Mouse (Mus musculus): ENCODE measurements around the gene Nbeal2. TPM values are rescaled to one million over a fixed set of nuclear protein-coding genes. Genes with fewer than 3 reads are reported as not detected.

Nbeal2 gene
- total RNA-seq (2012; rRNA removed) (8.4 and 13.6 TPM in 2 replicates), total RNA-seq (2014; rRNA removed) (2.6 and 3.2 TPM in 2 replicates), polyA plus RNA-seq (2012; ENCODE audit: insufficient read length, low read depth) (17.7 and 19.7 TPM in 2 replicates)

DNA sequence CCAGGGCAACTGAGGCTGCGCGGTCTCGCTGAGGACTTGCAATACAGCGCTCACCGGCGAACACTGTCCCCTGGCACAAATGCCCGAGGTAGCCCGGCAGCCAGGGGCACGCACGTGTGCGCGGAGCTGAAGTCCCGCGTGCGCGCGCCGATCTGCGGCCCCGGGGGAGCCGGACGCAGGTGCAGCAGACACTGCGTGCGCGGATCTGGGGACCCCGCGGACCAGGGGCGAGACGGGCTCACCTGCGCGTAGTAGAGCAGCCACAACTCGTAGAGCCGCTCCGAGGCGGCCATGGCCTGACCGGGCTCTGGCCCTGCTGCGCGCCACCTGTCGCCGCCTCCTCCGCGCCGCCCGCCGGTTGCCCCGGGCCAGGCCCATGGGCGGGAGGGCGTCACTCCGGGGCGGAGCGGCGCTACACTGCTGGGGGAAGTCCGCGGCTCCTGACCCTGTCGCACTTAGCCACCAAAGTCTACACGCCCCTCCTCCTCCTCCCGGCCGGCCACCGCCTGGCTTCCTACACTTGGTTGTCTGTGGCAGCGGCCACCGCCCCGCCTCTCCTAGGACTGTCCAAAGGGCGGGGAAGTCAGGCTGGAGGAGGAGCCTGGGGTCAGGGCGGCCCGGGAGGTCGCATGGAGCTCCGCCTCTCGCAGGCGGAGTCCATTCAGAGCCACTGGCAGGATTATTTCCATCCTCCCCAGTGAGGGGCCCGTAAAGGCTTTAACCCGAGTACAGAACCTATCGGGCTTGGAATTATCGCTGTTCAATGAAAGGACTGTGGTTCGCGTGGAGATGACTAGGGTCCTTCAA is at the start of gene Nbeal2:
Nbeal2 (minus strand) TSS at position 507 of the 807 bp plus-strand sequence.
- DNase-seq (ENCODE audit: extremely low read depth) = peak; percentile 96
- Histone ChIP-seq H3K79me2 (replicated peaks; ENCODE audit: control insufficient read depth, extremely low read depth, insufficient read depth, poor library complexity, severe bottlenecking) (peaks cover 7% of the 10 kb centered on the region), H3K27ac (ENCODE audit: insufficient read depth, low read depth) (0 out of 2 replicates have a peak within 1 kb of the TSS, but pooled peaks have one; percentile 13), H3K27me3 (replicated peaks) (no peaks in the 10 kb centered on the region), H3K9me3 (replicated peaks; ENCODE audit: low read length) (no peaks in the 10 kb centered on the region), H3K9ac (ENCODE audit: insufficient read depth, low read depth) (peak within 1 kb of the TSS; percentile 58), H3K4me3 (replicated peaks in 1 of 3; ENCODE audit: low read depth in 2 of 3, low read length in 2 of 3, poor library complexity in 1 of 3) (peak within 1 kb of the TSS; percentile 73 to 88 (median 79)), H3K36me3 (replicated peaks in 1 of 2; ENCODE audit: control insufficient read depth in 1 of 2, insufficient read depth in 1 of 2, low read length in 1 of 2) (peaks cover 0 to 13% of the 10 kb centered on the region in 2 experiments), H3K4me2 (ENCODE audit: insufficient read depth, low read depth, poor library complexity, severe bottlenecking) (peak within 1 kb of the TSS; percentile 69), H3K4me1 (ENCODE audit: control insufficient read depth in 1 of 2, insufficient read depth in 2 of 2) (peaks cover 16 to 59% of the 10 kb centered on the region in 2 experiments)
- dilution Hi-C loops (cut with MboI; ENCODE audit: extremely low pct_ligation_motif_present, extremely low pct_unique_long_range_greater_than_20kb, low sequenced_read_pairs) = no loop called here
- TF ChIP-seq ZKSCAN1 (IDR thresholded peaks at IDR 0.05; ENCODE audit: borderline replicate concordance, low read depth, low read length) (peak; percentile 60; the same call in 1 of the 2 replicates), HCFC1 (IDR thresholded peaks at IDR 0.05; ENCODE audit: low read depth, low read length) (no peak), ZMIZ1 (IDR thresholded peaks at IDR 0.05; ENCODE audit: low read depth, low read length) (peak; percentile 48), ZNF384 (IDR thresholded peaks at IDR 0.05; ENCODE audit: low read depth, low read length) (no peak), EP300 (IDR thresholded peaks at IDR 0.05; ENCODE audit: low read length) (no peak), MAX (IDR thresholded peaks at IDR 0.05; ENCODE audit: low read length) (peak; percentile 74; the same call in 1 of the 2 replicates), UBTF (IDR thresholded peaks at IDR 0.05; ENCODE audit: low read depth, low read length) (peak; percentile 84; the same call in 1 of the 2 replicates), MYC (IDR thresholded peaks at IDR 0.05; ENCODE audit: low read depth, low read length) (0 out of 2 replicates have a peak, but pooled peaks have one; percentile 50), ELF1 (IDR thresholded peaks at IDR 0.05; ENCODE audit: low read depth, low read length) (peak; percentile 52; the same call in 1 of the 2 replicates), GABPA (IDR thresholded peaks at IDR 0.05; ENCODE audit: insufficient replicate concordance, low read depth, low read length) (no peak), NRF1 (IDR thresholded peaks at IDR 0.05; ENCODE audit: low read depth, low read length) (peak; percentile 62; the same call in 1 of the 2 replicates), BHLHE40 (IDR thresholded peaks at IDR 0.05; ENCODE audit: low read depth, low read length) (peak; percentile 63), SIN3A (IDR thresholded peaks at IDR 0.05; ENCODE audit: low read length) (0 out of 2 replicates have a peak, but pooled peaks have one; percentile 47), IRF4 (IDR thresholded peaks at IDR 0.05; ENCODE audit: low read depth, low read length) (peak; percentile 56; the same call in 1 of the 2 replicates), POLR2A (IDR thresholded peaks at IDR 0.05; ENCODE audit: low read depth, low read length) (peak; percentile 66), TCF12 (IDR thresholded peaks at IDR 0.05; ENCODE audit: low read depth, low read length) (peak; percentile 70), MXI1 (IDR thresholded peaks at IDR 0.05; ENCODE audit: low read depth, low read length) (peak; percentile 80), JUN (IDR thresholded peaks at IDR 0.05; ENCODE audit: insufficient read depth, low read depth, low read length) (no peak), JUND (conservative IDR thresholded peaks at IDR 0.05; ENCODE audit: low read depth, low read length) (no peak), MAZ (IDR thresholded peaks at IDR 0.05; ENCODE audit: low read depth, low read length) (peak; percentile 22; the same call in 1 of the 2 replicates), MEF2A (IDR thresholded peaks at IDR 0.05; ENCODE audit: borderline replicate concordance, low read depth, low read length) (no peak; the same call in 1 of the 2 replicates)
- in situ Hi-C loops (cut with MboI; ENCODE audit: low pct_ligation_motif_present, low pct_unique_long_range_greater_than_20kb, low sequenced_read_pairs) = no loop called here
